Mouse (Mus musculus) heart, embryonic 10.5 days (tissue): ENCODE measurements around the gene Pcif1. TPM values are rescaled to one million over a fixed set of nuclear protein-coding genes. Genes with fewer than 3 reads are reported as not detected.
"Not testable (repeated sequence)": the region's sequence is repeated elsewhere in the genome, so short reads cannot be mapped to it uniquely, and the experiment has no call there.

Experiments
- DNase-seq: peaks from one replicate; pipeline ENCODE4 v3.0.0-alpha.2; 2017; ENCODE audit warnings: low spot score
- H3K27ac ChIP-seq: fragments of 300-500 bp; sonication (generic); 2 replicates; pipeline ENCODE4 v1.5.1; 2016; ENCODE audit warnings: mild to moderate bottlenecking
- H3K27me3 ChIP-seq: fragments of 300-500 bp; sonication (generic); 2 replicates; pipeline ENCODE4 v1.6.1; 2016; ENCODE audit warnings: mild to moderate bottlenecking; ENCODE audit not compliant: poor library complexity, insufficient read depth, severe bottlenecking
- H3K36me3 ChIP-seq: fragments of 300-500 bp; sonication (generic); 2 replicates; pipeline ENCODE4 v1.6.1; 2016; ENCODE audit warnings: mild to moderate bottlenecking, moderate library complexity
- H3K4me1 ChIP-seq: fragments of 300-500 bp; sonication (generic); 2 replicates; pipeline ENCODE4 v1.6.1; 2016; ENCODE audit warnings: mild to moderate bottlenecking
- H3K4me3 ChIP-seq: fragments of 300-500 bp; sonication (generic); 2 replicates; pipeline ENCODE4 v1.5.1; 2016; ENCODE audit warnings: mild to moderate bottlenecking, moderate library complexity
- H3K9me3 ChIP-seq: fragments of 300-500 bp; sonication (generic); 2 replicates; pipeline ENCODE4 v1.6.1; 2016; ENCODE audit warnings: mild to moderate bottlenecking, moderate library complexity
- WGBS: fragments of 180-500 bp; shearing (Covaris S2); methylation state at CpG from one replicate; pipeline ENCODE4 v1.1.7; 2016; 5-methylcytosine and 5-hydroxymethylcytosine counted together
- polyA plus RNA-seq: library from polyadenylated mRNA; unstranded; fragments of >200 nt; fragmentation: Nextera tagmentation; extraction: Ambion mirVana; gene quantifications from 2 replicates; pipeline ENCODE4 v1.2.1, GENCODE M21; 2016

The Pcif1 gene
- polyA plus RNA-seq, 1 experiment from 2014 or later = 61.5 TPM

- DNase-seq = no peak
- WGBS = 3% methylated on average over 19 of the region's 19 CpGs
- Histone ChIP-seq H3K27ac (peak overlapping the region; percentile 37; the same call in 1 of the 2 replicates), H3K4me3 (peak overlapping the region; percentile 65), H3K36me3 (no peaks in the 10 kb centered on the region), H3K9me3 (no peaks in the 10 kb centered on the region), H3K4me1 (peaks cover 42% of the 10 kb centered on the region), H3K27me3 (peaks cover 66% of the 10 kb centered on the region)
Observed at GRCm38 (mm10) chr2:164857842-164858553, 21.1 kb upstream of the Pcif1 start.

DNA sequence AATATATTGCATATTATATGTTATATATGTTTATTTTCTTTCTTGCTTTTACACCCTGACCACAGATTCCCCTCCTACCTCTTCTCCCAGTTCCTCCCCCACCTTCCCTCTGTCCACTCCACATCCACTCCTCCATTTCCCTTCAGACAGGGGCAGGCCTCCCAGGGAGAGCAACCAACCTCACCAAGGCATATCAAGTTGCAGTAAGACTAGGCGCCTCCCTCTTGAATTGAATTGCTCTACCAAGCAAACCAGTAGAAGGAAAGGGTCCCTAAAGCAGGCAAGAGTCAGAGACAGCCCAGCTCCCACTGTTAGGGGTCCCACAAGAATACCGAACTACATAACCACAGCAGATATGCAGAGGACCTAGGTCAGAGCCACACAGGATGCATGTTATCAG is 19.9 kb upstream of the Pcif1 start:
- WGBS = 46% methylated on average over 2 of the region's 2 CpGs
- Histone ChIP-seq H3K9me3 (no peaks in the 10 kb centered on the region), H3K27me3 (peaks cover 58% of the 10 kb centered on the region), H3K27ac (no peak overlapping the region), H3K4me1 (peaks cover 42% of the 10 kb centered on the region), H3K36me3 (no peaks in the 10 kb centered on the region), H3K4me3 (no peak overlapping the region)
- no peak for DNase-seq

GRCm38 (mm10) chr2:164859640-164860432 is 19.3 kb upstream of the Pcif1 start:
- H3K27ac ChIP-seq = no peak overlapping the region
- peaks cover 41% of the 10 kb centered on the region for H3K4me1 ChIP-seq
- DNase-seq = no peak
- H3K36me3 ChIP-seq = no peaks in the 10 kb centered on the region
- no peaks in the 10 kb centered on the region for H3K9me3 ChIP-seq
- H3K4me3 ChIP-seq = no peak overlapping the region
- peaks cover 52% of the 10 kb centered on the region for H3K27me3 ChIP-seq
- WGBS = 55% methylated on average over 9 of the region's 9 CpGs

- Histone ChIP-seq H3K36me3 (no peaks in the 10 kb centered on the region), H3K4me3 (no peak overlapping the region), H3K27ac (no peak overlapping the region), H3K4me1 (peaks cover 40% of the 10 kb centered on the region), H3K9me3 (no peaks in the 10 kb centered on the region), H3K27me3 (peaks cover 39% of the 10 kb centered on the region)
- DNase-seq = no peak
- WGBS = 71% methylated on average over 4 of the region's 4 CpGs
Observed at GRCm38 (mm10) chr2:164861094-164861493, 18.0 kb upstream of the Pcif1 start.

GRCm38 (mm10) chr2:164862179-164862861 is 16.8 kb upstream of the Pcif1 start:
- Histone ChIP-seq H3K27ac (no peak overlapping the region), H3K4me3 (no peak overlapping the region), H3K9me3 (no peaks in the 10 kb centered on the region), H3K27me3 (peaks cover 27% of the 10 kb centered on the region), H3K36me3 (no peaks in the 10 kb centered on the region), H3K4me1 (peaks cover 36% of the 10 kb centered on the region)
- WGBS = 53% methylated on average over 9 of the region's 9 CpGs
- DNase-seq = no peak

GRCm38 (mm10) chr2:164863411-164863810 is 15.7 kb upstream of the Pcif1 start:
- Histone ChIP-seq H3K27me3 (peaks cover 16% of the 10 kb centered on the region), H3K4me1 (peaks cover 29% of the 10 kb centered on the region)
- not testable (repeated sequence) for H3K36me3 ChIP-seq, DNase-seq, H3K4me3 ChIP-seq, H3K27ac ChIP-seq, H3K9me3 ChIP-seq
- 91% methylated on average over 8 of the region's 9 CpGs for WGBS

DNA sequence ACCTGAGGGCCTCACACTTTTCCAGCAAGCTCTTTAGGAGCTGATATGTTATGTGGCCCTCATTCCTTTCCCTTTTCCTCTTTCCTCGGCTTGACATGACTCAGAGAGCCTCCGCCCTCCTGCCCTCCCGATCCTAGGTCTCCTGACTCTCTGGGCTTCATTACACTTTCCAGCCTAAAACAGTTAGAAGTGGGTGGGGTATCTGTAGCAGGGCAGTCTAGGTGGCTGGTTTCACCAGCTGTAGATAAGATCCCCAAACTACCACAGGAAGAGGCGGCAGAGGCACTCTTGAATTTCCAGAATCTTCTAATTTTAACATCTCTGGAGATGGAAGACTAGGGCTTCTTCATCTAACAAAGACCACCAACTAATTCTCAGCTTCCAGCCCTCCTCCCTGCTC is 14.5 kb upstream of the Pcif1 start:
- H3K36me3 ChIP-seq = no peaks in the 10 kb centered on the region
- H3K9me3 ChIP-seq = 0 out of 2 replicates have a peak, but pooled peaks cover 5% of the 10 kb centered on the region
- no peak for DNase-seq
- no peak overlapping the region for H3K4me3 ChIP-seq
- peaks cover 6% of the 10 kb centered on the region; the same call in 1 of the 2 replicates for H3K27me3 ChIP-seq
- 57% methylated on average over 4 of the region's 4 CpGs for WGBS
- H3K27ac ChIP-seq = no peak overlapping the region
- peaks cover 24% of the 10 kb centered on the region for H3K4me1 ChIP-seq

GRCm38 (mm10) chr2:164866741-164867551 is 12.2 kb upstream of the Pcif1 start:
- H3K27ac ChIP-seq = peak overlapping the region; percentile 74
- 0 out of 2 replicates have a peak, but pooled peaks cover 5% of the 10 kb centered on the region for H3K9me3 ChIP-seq
- WGBS = 43% methylated on average over 16 of the region's 16 CpGs
- H3K36me3 ChIP-seq = no peaks in the 10 kb centered on the region
- no peak for DNase-seq
- H3K4me3 ChIP-seq = no peak overlapping the region
- H3K4me1 ChIP-seq = peaks cover 14% of the 10 kb centered on the region
- H3K27me3 ChIP-seq = peaks cover 4% of the 10 kb centered on the region; the same call in 1 of the 2 replicates

- H3K4me3 ChIP-seq = no peak overlapping the region
- WGBS = 91% methylated on average over 7 of the region's 7 CpGs
- H3K9me3 ChIP-seq = 0 out of 2 replicates have a peak, but pooled peaks cover 5% of the 10 kb centered on the region
- no peak for DNase-seq
- no peaks in the 10 kb centered on the region for H3K36me3 ChIP-seq
- H3K4me1 ChIP-seq = peaks cover 9% of the 10 kb centered on the region
- peaks cover 4% of the 10 kb centered on the region; the same call in 1 of the 2 replicates for H3K27me3 ChIP-seq
- peak overlapping the region; percentile 74 for H3K27ac ChIP-seq
Observed at GRCm38 (mm10) chr2:164867566-164867965, 11.5 kb upstream of the Pcif1 start.

DNA sequence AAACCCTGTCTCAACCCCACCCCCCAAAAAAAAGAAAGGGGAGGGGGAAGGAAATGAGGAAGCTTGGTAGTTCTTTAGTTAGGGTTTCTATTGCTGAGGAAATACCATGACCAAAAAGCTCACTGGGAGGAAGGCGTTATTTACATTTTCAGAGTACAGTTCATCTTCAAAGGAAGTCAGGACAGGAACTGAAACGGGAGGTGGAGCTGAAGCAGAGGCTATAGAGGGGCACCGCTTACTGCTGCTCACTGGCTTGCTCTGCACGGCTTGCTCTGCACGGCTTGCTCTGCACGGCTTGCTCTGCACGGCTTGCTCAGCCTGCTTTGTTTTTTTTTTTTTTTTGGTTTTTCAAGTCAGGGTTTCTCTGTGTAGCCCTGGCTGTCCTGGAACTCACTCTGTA is 10.6 kb upstream of the Pcif1 start:
- no peak overlapping the region for H3K27ac ChIP-seq
- WGBS = 68% methylated on average over 7 of the region's 7 CpGs

GRCm38 (mm10) chr2:164871602-164872303 is 7.4 kb upstream of the Pcif1 start:
- H3K4me3 ChIP-seq = no peak overlapping the region
- H3K36me3 ChIP-seq = no peaks in the 10 kb centered on the region
- no peak overlapping the region for H3K27ac ChIP-seq
- 0 out of 2 replicates have a peak, but pooled peaks cover 5% of the 10 kb centered on the region for H3K9me3 ChIP-seq
- H3K27me3 ChIP-seq = peaks cover 4% of the 10 kb centered on the region; the same call in 1 of the 2 replicates
- DNase-seq = no peak
- 45% methylated on average over 6 of the region's 6 CpGs for WGBS
- peaks cover 22% of the 10 kb centered on the region for H3K4me1 ChIP-seq

More for the DNA sequence above, 10.6 kb upstream of the Pcif1 start:
- 0 out of 2 replicates have a peak, but pooled peaks cover 5% of the 10 kb centered on the region for H3K9me3 ChIP-seq
- H3K4me1 ChIP-seq = peaks cover 9% of the 10 kb centered on the region
- DNase-seq = no peak
- peaks cover 4% of the 10 kb centered on the region; the same call in 1 of the 2 replicates for H3K27me3 ChIP-seq
- H3K36me3 ChIP-seq = no peaks in the 10 kb centered on the region
- no peak overlapping the region for H3K4me3 ChIP-seq
